Mouse (Mus musculus): ENCODE data around the gene Cst11.
"Not testable (repeated sequence)": the region's sequence is repeated elsewhere in the genome, so short reads cannot be mapped to it uniquely, and the experiment has no call there.

Gene Cst11

DNA sequence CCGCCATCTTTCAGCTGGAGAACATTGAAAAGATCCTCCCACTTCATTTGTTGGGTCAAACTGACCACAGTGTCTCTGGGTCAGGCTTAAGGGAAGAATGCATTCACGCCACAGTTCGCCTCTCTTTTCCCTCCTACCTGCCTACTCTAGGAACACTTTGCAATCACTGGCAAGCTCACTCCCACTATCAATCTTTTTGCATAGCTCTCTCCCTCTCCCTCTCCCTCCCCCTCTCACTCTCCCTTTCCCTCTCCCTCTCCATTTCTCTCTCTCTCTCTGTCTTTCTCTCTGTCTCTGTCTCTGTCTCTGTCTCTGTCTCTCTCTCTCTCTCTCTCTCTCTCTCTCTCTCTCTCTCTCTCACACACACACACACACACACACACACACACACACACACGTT, at the start of gene Cst11:
TSS of gene Cst11 (minus strand) at position 101 of the 400 bp plus-strand sequence.
- DNase-seq (ENCODE audit: low spot score): not testable (repeated sequence)

DNA sequence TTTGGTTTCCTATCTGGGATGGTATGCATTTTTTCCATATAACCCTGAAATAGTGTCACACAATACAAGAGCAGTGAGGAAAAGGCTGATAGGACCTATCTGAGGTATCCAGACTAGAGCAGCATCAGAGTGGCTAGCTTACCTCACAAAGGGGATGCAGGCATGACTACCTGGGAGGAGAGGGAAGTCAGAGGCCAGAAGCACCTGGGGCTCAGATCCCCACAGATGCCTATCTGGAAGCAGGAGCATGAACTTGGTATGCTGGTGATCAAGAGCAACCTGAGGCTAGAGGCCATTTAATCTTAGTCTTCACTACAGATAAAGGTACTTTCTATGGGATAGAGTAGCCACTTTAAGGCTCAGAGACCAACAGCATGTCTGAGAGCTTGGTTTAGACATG, 48.6 kb upstream of the Cst11 start, which contains the start of gene Cst13:
TSS of gene Cst13 (plus strand) at position 173 of the 400 bp plus-strand sequence.
- DNase-seq (ENCODE audit: low spot score): no peak

DNA sequence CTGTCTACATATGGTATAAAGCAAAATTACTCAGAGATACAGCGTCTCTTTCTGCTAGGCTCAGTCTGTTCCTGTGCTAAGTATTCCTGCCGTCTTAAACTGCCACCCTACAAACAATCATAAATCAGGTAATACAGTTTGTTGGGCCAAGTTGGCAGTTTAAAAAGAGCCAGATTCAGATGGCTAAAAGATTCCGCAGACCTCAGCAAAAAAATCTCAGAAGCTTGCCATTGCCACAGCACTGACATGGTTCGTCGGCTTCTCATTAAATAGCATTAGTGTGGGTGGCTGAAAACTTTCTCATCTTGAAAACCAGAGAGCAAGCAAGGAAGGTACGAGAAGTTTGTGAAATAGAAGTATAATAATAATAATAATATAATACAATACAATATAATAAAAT, 35.4 kb upstream of the Cst11 start:
- no peak for DNase-seq (ENCODE audit: low spot score)

DNA sequence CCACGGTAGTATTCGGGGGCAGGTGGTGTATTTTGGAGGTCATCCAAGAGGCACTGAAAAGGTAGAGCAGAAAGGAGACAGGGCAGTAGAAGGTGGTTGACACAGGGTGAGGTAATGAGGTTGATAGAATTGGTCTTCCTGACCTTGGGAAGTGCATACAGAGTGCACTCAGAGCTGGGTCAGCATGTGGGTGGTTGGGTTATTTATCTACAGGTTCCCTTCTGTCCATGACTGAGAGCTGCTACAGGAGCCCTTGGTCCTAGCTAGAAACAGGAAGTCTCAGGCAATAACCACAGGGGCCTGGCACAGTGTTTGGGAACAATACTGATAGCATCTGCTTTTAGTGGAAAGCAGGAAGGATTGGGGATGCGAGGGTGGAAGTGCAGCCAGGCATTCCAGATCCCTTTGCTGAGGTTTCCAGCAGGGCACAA, 30.2 kb upstream of the Cst11 start:
- DNase-seq (ENCODE audit: low spot score): no peak

DNA sequence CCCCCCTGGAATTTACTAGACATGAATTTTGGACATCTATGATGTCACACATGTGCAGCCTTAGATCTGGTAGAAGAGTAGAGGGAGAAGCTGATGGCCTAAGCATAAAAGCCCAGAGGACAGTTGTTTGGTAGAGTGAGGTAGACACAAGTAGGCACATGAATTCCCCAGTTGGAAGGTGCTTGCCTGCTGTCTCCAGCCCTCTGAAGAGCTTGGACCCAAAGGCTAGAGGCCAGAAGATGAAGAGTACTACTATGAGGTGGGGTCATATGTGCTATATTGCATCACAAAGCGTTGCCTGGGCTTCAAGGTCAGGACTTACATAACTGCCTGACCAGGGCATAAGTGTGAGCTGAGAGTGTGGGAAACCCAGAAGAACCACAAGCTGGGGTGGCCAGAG, 27.2 kb upstream of the Cst11 start, which contains the start of gene Cst8:
TSS of gene Cst8 (plus strand) at position 301 of the 400 bp plus-strand sequence.
- no peak for DNase-seq (ENCODE audit: low spot score)

DNA sequence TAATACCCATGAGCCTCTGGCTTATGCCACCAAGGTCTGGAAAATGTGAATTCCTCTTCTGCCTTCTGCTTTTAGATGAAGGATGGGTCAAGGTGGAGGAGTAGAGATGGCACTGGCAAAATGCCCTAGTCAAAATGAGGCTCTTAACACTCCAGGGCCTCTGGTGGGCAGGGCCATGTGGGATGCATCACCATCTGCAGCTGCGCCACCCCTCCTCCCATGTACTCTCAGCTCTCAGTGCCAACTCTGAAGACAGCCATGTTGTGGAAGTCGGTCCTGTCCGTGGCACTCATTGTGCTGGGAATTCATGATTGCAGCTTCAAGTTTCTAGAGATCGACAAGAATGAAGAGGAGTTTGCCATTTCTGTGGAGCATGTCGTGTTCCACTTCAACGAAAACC, 17.8 kb upstream of the Cst11 start, which contains the start of gene Cst12:
TSS of gene Cst12 (plus strand) at position 220 of the 400 bp plus-strand sequence.
- no peak for DNase-seq (ENCODE audit: low spot score)

DNA sequence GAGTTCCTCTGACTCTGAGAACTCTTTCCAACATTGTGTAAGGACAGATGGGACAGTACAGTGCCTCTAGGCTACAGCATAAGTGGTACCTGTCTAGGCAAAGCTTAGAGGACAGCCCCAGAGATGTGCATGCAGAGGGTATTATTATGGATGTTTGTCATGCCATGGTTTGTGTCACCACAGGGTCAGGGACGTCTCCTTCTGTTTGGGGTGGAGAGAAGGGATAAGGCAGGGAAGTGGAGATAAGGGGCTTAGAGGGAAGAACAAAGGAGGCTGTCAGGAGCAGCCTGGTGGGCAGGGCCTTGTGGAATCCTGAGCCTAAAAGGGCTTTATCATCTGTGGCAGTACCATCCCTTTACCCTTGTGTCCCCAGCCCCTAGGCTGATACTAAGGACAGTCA, 10.4 kb upstream of the Cst11 start, which contains the start of gene 8030411F24Rik:
TSS of gene 8030411F24Rik (plus strand) at position 301 of the 400 bp plus-strand sequence.
- DNase-seq (ENCODE audit: low spot score): no peak

DNA sequence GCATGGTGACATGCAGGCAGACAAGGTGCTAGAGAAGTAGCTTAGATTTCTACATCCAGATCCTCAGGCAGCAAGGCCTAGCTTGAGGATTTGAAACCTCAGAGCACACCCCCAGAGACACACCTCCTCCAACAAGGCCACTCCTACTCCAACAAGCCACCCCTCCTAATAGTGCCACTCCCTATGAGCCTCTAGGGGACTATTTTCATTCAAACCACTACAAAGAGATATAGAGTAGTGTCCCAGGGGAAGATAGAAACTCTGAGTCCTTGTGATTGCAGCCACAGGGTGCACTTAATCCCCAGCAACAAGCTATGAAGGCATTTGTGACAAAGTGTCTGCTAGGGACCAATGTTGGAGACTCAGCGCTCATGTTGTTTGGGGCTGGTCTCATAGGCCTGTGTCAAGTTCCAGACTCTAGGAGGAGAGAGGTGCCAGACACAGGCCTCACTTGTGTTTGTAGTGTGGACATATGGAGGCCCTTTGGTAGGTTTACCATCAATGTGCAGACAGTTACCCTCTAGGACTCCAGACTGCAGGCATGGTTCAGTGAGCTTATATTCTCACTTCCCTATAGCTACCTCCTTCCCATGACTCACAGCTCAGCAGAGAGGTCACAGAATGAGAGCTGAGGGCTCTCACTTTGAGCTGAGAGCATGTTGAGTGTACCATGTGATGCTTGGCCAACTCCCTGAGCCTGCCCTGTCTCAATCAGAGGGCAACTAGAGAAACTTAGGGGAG, 7.5 kb downstream of the Cst11 start:
- DNase-seq (ENCODE audit: low spot score): no peak

DNA sequence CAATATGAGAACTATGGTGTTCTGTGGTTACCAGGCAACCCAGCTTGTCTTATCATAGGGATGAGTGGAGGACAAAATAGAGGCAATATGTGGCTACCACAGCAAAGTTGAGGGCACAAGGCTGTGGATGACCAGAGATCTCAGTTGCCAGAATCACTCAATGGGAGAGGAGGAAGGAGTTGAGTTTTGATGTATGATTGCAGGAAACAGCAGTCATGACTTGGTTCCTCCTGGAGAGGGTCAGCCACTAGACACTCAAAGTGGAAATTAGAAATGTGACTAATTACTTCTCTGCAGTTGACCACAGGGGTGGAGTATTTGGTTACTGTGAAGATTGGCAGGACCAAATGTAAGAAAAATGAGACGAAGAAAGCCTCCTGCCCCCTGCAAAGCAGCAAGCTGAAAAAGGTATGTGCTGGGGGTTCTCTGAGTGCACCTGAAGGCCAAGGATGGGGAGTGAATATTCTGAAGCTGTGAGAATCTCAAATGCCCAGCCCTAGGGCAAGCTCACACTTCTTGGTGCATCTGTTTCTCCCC, 16.9 kb downstream of the Cst11 start:
- DNase-seq (ENCODE audit: low spot score): no peak

DNA sequence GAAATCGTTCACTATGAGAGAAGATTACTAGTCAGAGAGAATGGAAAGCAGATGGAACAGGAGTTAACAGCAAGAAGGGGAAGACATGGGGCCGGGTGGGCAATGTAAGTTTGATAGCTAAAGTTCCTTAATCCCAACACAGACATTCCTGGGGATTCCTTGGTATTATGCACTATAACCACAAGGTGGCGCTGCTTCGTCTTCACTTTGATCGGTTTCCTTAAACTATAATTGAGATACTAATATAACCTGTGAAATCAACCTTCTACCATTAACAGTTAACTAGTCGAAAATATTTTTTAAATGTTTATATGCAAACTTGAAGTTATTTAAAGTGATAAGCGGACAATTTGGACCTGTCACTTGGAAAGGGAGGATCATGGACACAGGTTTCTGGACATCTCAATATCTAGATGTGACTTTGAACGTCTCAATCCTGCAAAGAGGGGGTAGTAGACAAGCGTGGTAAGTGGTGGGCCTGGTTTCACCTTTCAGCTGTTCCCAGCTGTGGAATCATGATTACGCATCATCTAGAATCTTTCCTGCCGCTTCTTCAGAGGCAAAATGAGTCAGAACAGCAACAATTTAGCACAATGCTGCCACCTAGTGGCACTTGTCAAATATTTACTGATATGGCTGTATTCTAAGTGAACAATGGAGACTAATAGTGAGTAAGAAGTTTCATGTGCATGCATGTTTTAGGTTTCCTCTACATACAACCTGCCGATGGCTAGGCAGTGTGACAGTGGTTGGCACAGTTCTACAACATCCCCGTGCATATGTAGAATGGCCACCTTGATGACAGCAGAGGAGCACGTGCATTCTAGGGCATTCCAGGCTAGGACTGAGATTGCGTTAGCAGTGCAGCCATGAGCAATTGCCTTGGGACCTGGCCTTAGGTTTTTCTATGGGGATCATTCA, 19.1 kb downstream of the Cst11 start:
- peak; percentile 61 for DNase-seq (ENCODE audit: low spot score)

DNA sequence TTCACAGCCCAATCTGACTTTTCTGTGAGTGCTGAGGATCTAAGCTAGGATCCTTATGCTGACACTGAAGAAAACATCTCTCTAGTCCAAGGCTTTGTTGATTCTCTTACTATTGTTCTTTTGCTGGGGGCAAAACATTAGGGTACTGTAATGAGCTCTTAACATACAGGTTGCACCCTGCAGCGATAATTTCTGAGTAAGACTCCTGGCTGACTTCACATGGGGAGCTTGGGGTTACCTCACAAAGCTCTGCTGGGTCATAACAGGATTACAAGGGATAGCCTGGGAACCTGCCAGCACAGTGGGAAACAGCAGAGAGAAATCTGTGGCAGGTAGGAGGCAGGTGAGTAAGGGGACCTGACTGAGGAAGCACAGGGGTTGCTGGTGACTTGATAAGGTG, 21.2 kb downstream of the Cst11 start, which contains the start of gene Cstl1:
TSS of gene Cstl1 (plus strand) at position 301 of the 400 bp plus-strand sequence.
- DNase-seq (ENCODE audit: low spot score): no peak

DNA sequence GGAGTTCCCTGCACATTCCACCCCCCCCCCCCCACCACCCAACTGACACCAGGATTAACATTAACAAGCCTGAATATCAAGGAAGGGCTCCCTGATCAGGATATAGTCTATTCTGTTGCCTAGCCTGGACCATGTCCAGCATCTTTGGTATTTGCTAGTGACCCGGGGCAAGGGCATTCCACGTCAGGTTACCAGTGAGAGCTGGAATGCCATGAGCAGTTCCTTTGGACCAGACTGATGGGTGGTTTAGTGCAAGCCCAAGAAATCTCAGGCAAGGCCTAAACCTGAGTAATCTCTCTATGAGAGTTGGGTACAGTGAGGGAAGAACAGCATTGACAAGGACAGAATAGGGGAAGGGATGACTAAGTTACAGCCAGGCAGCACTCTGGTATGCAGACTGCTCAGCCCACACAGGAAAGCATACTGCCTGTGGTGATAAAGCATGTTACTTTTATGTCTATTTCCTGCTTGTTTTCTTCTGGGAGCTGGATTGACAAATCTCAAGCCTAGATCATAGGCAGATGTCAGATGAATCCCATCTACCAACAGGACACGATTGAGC, 27.4 kb downstream of the Cst11 start:
- no peak for DNase-seq (ENCODE audit: low spot score)

DNA sequence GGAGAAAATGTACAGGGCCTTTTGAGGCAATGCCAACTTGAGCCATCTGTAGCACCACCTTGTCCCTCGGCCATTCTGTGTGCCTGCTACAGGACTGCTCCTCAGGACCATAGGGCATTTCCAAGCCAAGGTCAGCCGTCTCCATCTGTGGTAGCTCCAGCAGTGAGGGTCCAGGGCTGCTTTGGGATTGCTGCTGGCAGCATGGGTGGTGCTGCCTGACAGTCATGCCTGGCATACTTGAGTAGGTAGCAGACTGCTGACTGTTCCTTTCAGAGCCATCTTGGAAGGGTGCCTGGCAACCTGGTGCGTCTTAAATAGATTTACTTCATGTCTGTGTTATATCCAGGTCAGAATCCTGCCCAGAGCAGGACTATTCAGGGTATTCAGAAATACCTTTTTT, 28.3 kb downstream of the Cst11 start:
- no peak for DNase-seq (ENCODE audit: low spot score)

DNA sequence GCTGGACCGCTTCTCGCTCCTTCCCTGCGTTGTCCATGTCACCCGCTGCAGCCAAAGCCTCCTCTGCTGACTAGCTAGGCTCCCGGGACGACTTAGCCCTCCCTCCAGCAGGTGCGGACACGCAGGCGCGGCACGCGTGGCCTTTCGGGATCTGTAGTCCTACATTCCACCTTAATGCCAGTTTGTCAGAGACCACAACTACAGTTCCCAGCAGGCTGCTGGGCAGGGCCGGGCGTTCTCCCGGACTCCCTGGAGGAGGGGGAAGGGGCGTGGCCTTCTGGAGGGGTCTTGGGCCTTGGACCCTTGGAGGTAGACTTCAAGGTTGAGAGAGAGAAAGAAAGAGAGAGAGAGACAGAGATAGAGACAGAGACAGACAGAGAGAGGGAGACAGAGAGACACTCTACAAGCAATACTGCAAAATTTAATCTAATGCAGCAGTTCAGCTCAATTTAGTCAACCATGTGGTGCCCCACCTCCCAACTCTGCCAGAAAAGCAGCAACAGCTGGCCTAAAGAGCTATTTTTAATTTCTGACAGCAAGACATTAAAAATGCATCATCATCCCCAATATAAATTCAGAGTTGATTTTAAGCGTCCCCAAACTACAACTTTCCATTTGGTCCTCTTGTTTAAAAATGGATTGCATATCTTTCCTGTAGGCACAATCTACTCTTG, 38.8 kb downstream of the Cst11 start, which contains the start of gene Napb:
TSS of gene Napb (minus strand) at position 141 of the 674 bp plus-strand sequence.
- DNase-seq (ENCODE audit: low spot score): peak; percentile 86

DNA sequence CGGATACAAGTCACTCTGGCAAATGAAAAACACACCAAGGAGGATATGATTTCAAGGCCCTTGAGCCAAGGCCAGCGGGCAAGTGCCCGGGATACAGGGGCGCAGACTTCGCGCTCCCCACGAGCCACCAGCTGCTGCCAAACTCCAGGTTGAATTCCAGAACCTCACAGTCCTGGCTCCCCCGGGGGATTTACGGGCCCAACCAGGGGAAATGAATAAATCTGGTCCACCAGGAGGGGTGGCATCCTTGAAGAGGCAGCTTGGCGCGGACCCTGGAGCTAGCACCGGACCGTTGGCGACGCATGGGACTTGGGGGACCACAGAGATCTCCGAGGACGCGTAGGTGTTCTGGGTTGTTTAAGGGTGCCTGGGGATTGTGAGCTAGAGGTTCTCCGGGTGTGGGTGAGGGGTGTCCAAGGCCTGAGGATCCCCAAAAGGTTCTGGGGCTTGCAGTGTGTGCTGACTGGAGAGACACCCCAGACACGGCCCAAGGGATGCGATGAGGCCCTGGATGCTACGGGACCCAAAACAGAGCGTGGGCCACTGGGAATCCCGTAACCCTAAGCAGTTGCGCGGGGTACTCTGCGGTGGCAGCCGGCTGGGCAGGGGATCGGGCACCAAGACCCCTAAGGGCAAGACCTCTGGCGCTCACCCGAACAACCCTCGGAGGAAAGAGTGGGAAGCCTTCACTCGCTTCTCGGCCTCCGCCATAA, 39.5 kb downstream of the Cst11 start:
- DNase-seq (ENCODE audit: low spot score): peak; percentile 18

DNA sequence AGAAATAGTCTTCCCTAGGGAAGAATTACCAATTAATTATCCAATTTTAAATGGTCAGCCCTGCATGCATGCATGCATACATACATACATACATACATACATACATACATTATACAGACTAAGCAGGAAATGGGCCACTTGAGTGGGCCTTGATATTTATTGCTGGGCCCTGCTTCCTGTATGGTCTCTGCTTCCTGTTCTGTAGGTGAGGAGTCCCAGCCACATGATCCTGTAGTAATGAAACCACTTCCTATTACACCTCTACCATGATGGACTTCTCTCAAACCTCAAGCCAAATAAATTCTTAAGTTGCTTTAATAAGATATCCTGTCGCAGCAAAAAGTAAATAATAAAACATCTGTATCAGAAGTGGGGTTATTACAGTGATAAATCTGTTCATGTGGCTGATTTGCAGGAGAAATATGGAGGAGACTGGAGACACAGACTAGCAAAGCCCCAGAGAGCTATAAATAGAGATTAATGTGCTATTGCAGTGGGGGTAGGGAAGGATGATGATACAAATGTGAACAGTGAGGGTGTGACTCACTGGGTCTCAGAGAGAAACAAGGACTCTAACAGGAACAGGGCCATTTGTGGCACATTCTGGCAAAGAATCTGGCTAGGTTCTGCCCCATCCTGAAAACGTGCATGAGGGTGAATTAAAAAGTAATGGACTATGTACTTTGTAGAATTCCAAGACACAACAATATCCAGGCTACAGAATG, 51.9 kb downstream of the Cst11 start:
- DNase-seq (ENCODE audit: low spot score): no peak
